In genomic region chr7:30719669-30720068, GRCm38 (mm10) we compare ENCODE assay signal across 41 mouse cellular contexts. TPM values are rescaled to one million over a fixed set of nuclear protein-coding genes. Genes with fewer than 3 reads are reported as not detected.
"Had no signal": no experiment of that assay in that cellular context is flagged by ENCODE, and none has a peak within 500 bp of the region (broad histone marks: within the 10 kb centered on the region; RNA-seq: fewer than 3 reads in every experiment).

No protein-coding gene starts in this region.

- ATAC-seq: hindbrain, postnatal 0 days; intestine, embryonic 16.5 days had no signal

- H3K9me3 ChIP-seq: heart, embryonic 13.5 days; heart, embryonic 15.5 days; hindbrain, embryonic 13.5 days; hindbrain, embryonic 15.5 days; kidney, embryonic 15.5 days; limb, embryonic 13.5 days; limb, embryonic 15.5 days had no signal

- H3K9ac ChIP-seq: heart, embryonic 13.5 days; heart, embryonic 15.5 days; hindbrain, embryonic 15.5 days; kidney, embryonic 15.5 days; limb, embryonic 13.5 days; limb, embryonic 15.5 days; liver, embryonic 14.5 days had no signal

- H3K27ac ChIP-seq: heart, adult 2 months; heart, embryonic 13.5 days; heart, embryonic 15.5 days; hindbrain, embryonic 13.5 days; hindbrain, embryonic 15.5 days; hindbrain, postnatal 0 days; kidney, embryonic 15.5 days; kidney, postnatal 0 days; limb, embryonic 13.5 days; limb, embryonic 15.5 days; liver, embryonic 14.5 days had no signal

- H3K36me3 ChIP-seq: heart, embryonic 13.5 days; heart, embryonic 15.5 days; hindbrain, embryonic 13.5 days; hindbrain, embryonic 15.5 days; kidney, embryonic 15.5 days; limb, embryonic 13.5 days; limb, embryonic 15.5 days had no signal

- H3K4me2 ChIP-seq: heart, embryonic 11.5 days; heart, embryonic 13.5 days; heart, embryonic 15.5 days; hindbrain, embryonic 13.5 days; hindbrain, embryonic 15.5 days; kidney, embryonic 15.5 days; limb, embryonic 13.5 days; limb, embryonic 15.5 days had no signal

- DNase-seq: gastrocnemius, postnatal 14 days; gastrocnemius, postnatal 36 days; heart, adult 11 months; heart, adult 2 months; heart, postnatal 14 days; heart, postnatal 36 days; kidney, adult 11 months; kidney, adult 2 months; kidney, adult 9 months; kidney, postnatal 14 days; kidney, postnatal 36 days; layer of hippocampus, adult 9-11 months; layer of hippocampus, postnatal 36 days; left cerebral cortex, postnatal 4 days had no signal

- H3K4me3 ChIP-seq: heart, adult 2 months; heart, embryonic 13.5 days; heart, embryonic 15.5 days; hindbrain, embryonic 13.5 days; hindbrain, embryonic 15.5 days; kidney, embryonic 15.5 days; limb, embryonic 13.5 days; limb, embryonic 15.5 days had no signal

RNA-seq across cellular contexts. Expression of gene Atp4a, which starts 7.7 kb away (rescaled TPM):
- total RNA-seq: hematopoietic stem cell, adult 5-6 weeks had no signal
- polyA plus RNA-seq: heart, adult 2 months had no signal

RNA-seq across cellular contexts. Expression of gene 2200002J24Rik, which starts 20.9 kb away (rescaled TPM):
- total RNA-seq: gastrocnemius, adult 18-20 months; gastrocnemius, adult 8-10 months; gastrocnemius, postnatal 14 days; gastrocnemius, postnatal 36 days; heart, adult 2 months; heart, postnatal 14 days; heart, postnatal 36 days; hematopoietic stem cell, adult 5-6 weeks; hindbrain, postnatal 0 days; layer of hippocampus, adult 18-20 months; layer of hippocampus, adult 8-10 months; layer of hippocampus, postnatal 14 days; layer of hippocampus, postnatal 36 days; left cerebral cortex, adult 18-20 months; left cerebral cortex, adult 8-10 months; left cerebral cortex, postnatal 10 days; left cerebral cortex, postnatal 25 days; left cerebral cortex, postnatal 4 days had no signal
- polyA plus RNA-seq: heart, adult 2 months; hindbrain, embryonic 11.5 days; hindbrain, embryonic 13.5 days; hindbrain, embryonic 15.5 days; limb, embryonic 11.5 days; limb, embryonic 13.5 days had no signal

RNA-seq across cellular contexts. Expression of gene Gapdhs, which starts 23.8 kb away (rescaled TPM):
- total RNA-seq: gastrocnemius, adult 18-20 months; gastrocnemius, adult 8-10 months; gastrocnemius, postnatal 14 days; gastrocnemius, postnatal 36 days; heart, adult 2 months; heart, postnatal 14 days; heart, postnatal 36 days; hematopoietic stem cell, adult 5-6 weeks; hindbrain, postnatal 0 days; layer of hippocampus, adult 18-20 months; layer of hippocampus, adult 8-10 months; layer of hippocampus, postnatal 14 days; layer of hippocampus, postnatal 36 days; left cerebral cortex, adult 18-20 months; left cerebral cortex, adult 8-10 months; left cerebral cortex, postnatal 10 days; left cerebral cortex, postnatal 25 days; left cerebral cortex, postnatal 4 days had no signal
- polyA plus RNA-seq: heart, embryonic 15.5 days; heart, postnatal 0 days; intestine, embryonic 14.5 days; large intestine, adult 2 months; liver, embryonic 14.5 days had no signal
